8 mouse cellular contexts compared by ENCODE assay signal in the genomic region with DNA sequence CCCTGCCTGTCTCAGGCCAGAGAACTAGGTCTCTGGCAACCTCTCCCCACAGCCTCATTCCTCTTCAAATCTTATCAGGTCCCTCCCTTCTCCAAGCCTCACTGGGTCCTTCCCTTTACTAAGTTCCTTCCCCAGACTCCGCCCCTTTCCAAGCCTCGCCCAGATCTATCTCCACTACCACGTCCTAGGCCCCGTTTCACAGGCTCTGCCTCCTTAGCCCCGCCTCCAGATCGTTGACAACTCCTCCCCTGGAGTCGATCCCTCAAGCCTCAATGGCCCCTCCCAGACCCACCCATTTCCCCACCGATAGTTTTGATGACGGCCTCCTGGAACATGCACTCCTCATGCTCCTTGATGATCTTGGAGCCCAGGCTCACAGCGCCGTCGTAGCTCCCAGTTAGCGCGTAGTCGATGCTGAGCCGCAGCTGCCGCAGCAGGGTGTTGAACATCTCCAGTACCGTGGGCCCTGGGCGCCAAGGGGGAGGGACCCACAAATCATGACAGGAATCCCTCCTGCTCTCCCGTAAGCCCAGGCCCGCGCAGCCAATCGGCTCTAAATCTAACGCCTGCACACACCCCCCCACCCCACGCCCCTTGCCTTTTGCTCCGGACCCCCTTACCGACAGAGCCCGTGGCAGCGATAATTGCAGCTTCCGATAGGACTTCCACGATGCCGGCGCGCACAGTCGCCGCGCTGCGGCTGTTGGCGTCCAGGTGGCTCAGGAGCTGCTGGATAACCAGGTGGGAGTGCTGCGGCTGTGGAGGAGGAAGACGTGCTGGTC. TPM values are rescaled to one million over a fixed set of nuclear protein-coding genes. Genes with fewer than 3 reads are reported as not detected.
DNase-seq lines count a peak whose midpoint lies in the region; ATAC-seq and TF ChIP-seq lines count a peak whose summit lies in the region.

No protein-coding gene starts in this region.

- no peaks in the 10 kb centered on the region for H3K9me3 ChIP-seq in hindbrain, postnatal 0 days (ENCODE audit: low read length)

- TF ChIP-seq CTCF in gastrocnemius, adult 2 months (IDR thresholded peaks at IDR 0.05), result no peak
- no peak; the same call in 1 of the 2 replicates for TF ChIP-seq CTCF in hindbrain, postnatal 0 days (IDR thresholded peaks at IDR 0.05; ENCODE audit: low read depth)

- H3K9ac ChIP-seq in hindbrain, postnatal 0 days (replicated peaks; ENCODE audit: low read length), result peak overlapping the region; percentile 59

- peak overlapping the region; percentile 73 for H3K4me3 ChIP-seq in gastrocnemius, adult 2 months
- peak overlapping the region; percentile 36 for H3K4me3 ChIP-seq in hindbrain, postnatal 0 days (ENCODE audit: low read length)

- intact Hi-C loops in gastrocnemius, adult 2 months (cut with DNase I), result loop anchor here (2.0 to 5.0 kb wide), 2 partner anchors 53 to 56 kb away; a partner anchor contains a TSS

- H3K4me2 ChIP-seq in hindbrain, postnatal 0 days (ENCODE audit: low read depth, low read length), result peak overlapping the region; percentile 75

- peaks cover 4% of the 10 kb centered on the region for H3K4me1 ChIP-seq in hindbrain, postnatal 0 days (ENCODE audit: insufficient read depth, low read length)

- H3K36me3 ChIP-seq in hindbrain, postnatal 0 days (ENCODE audit: insufficient read depth, low read length), result peaks cover 23% of the 10 kb centered on the region

- 2% methylated on average over 40 of the region's 41 CpGs for WGBS in hindbrain, postnatal 0 days

- ATAC-seq in common myeloid progenitor, adult 5-6 weeks (replicated peaks; ENCODE audit: low read depth, poor library complexity, severe bottlenecking), result peak; percentile 96
- peak; percentile 90 for ATAC-seq in hindbrain, postnatal 0 days

- no peaks in the 10 kb centered on the region for H3K27me3 ChIP-seq in hindbrain, postnatal 0 days (ENCODE audit: insufficient read depth, low read length)

- H3K27ac ChIP-seq in gastrocnemius, adult 2 months, result peak overlapping the region; percentile 74
- H3K27ac ChIP-seq in hindbrain, postnatal 0 days, result peak overlapping the region; percentile 76

- peak; percentile 29 for DNase-seq in adipocyte (ENCODE audit: low spot score)
- DNase-seq in gastrocnemius, adult 2 months, result peak; percentile 91
- DNase-seq in hindbrain, postnatal 0 days (ENCODE audit: low spot score), result peak; percentile 91
- peak; percentile 71 for DNase-seq in left cerebral cortex, adult 18-20 months (ENCODE audit: low spot score in 2 of 2)
- peak; percentile 89 to 93 for DNase-seq in lung, postnatal 4 days
- peak; percentile 45 for DNase-seq in retina, postnatal 7 days (ENCODE audit: low read depth, low spot score)
- peak; percentile 78 to 90 for DNase-seq in urinary bladder, postnatal 4 days (ENCODE audit: low spot score in 2 of 2)

RNA-seq across cellular contexts. Expression of a gene that starts 26.8 kb away (rescaled TPM):
- 1.7 TPM in 1 of 2 replicates, not detected in the other for total RNA-seq in common myeloid progenitor, adult 5-6 weeks (2017)
- not detected for total RNA-seq in gastrocnemius, adult 2 months (2021)
- 5.3 and 5.7 TPM in 2 replicates for total RNA-seq in hindbrain, postnatal 0 days (2014; rRNA removed)
- polyA plus RNA-seq in hindbrain, postnatal 0 days (2015; fragmentation: Nextera tagmentation; extraction: Ambion mirVana), result 3.5 and 4.2 TPM in 2 replicates
- 1 to 10 TPM; 1.6 to 1.7 TPM for total RNA-seq in left cerebral cortex, adult 18-20 months (2021)

RNA-seq across cellular contexts. Expression of a gene that starts 57.2 kb away (rescaled TPM):
- 1.3 and 1.4 TPM in 2 replicates for total RNA-seq in common myeloid progenitor, adult 5-6 weeks (2017)
- 1 to 10 TPM; 5.5 to 8.3 TPM for total RNA-seq in gastrocnemius, adult 2 months (2021)
- total RNA-seq in hindbrain, postnatal 0 days (2014; rRNA removed), result 159 and 174 TPM in 2 replicates
- polyA plus RNA-seq in hindbrain, postnatal 0 days (2015; fragmentation: Nextera tagmentation; extraction: Ambion mirVana), result 26.1 and 29.0 TPM in 2 replicates
- total RNA-seq in left cerebral cortex, adult 18-20 months (2021), result 100 to 1,000 TPM; 110 to 114 TPM

Comparison
In these comparisons a context has a peak if more than half of its experiments do, and no peak if none do; other contexts are left out.
1. Peak in every context shown above with its lines: DNase-seq, ATAC-seq, H3K4me3 ChIP-seq and H3K27ac ChIP-seq.
2. DNase-seq: peak in every context shown above with its lines; median percentile 91 in gastrocnemius, adult 2 months; 91 in hindbrain, postnatal 0 days; 91 in lung, postnatal 4 days; 84 in urinary bladder, postnatal 4 days; 71 in left cerebral cortex, adult 18-20 months; 45 in retina, postnatal 7 days; 29 in adipocyte.
3. RNA of a gene that starts 57.2 kb away (total RNA-seq): 159 to 174 TPM in hindbrain, postnatal 0 days and 110 to 114 TPM in left cerebral cortex, adult 18-20 months; 5.5 to 8.3 TPM in gastrocnemius, adult 2 months and 1.3 to 1.4 TPM in common myeloid progenitor, adult 5-6 weeks; every median in the first group is over 10 times any median in the second.